In the genomic region with DNA sequence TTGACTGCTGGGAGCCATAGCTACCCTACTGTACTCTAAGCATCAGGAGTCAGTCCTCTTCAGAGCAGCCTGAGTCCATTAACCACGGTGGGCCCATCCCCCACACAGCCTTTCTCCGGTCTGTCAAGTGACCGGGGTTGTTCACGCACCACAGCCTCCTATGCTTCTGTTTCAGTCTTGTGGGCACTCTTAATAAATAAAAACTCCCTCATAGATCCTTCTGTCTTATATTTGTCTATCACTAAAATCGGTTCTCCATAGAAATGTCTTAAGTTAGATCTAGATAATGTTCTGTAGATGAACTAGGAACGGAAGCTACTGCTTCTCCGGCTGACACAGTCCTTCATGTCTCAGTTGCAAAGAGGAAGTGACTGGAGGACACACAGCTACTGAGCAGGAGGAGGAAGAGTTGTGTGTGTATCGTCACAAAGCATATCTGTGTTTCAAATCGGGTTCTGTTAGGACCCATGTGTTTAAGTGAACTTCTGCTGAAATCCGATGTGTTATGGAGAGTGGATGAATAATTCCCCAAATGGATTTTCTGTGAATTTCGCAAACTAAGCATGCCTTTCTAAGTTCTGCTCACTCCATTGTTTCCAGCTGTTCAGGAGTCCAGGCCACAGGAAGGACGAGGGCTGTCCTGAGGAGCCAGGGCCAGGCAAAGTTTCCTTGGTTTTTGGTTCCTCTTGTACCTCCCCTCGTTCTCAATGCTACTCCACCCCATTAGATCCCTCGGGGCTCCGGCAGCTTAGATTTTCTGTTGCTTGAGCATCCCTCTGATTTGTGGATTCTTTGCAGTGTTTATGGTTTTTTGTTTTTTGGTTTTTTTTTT, we compare ENCODE assay signal across 9 mouse cellular contexts.
A peak's percentile ranks its signal among the peaks of the same experiment; 100 is the strongest.
DNase-seq lines count a peak whose midpoint lies in the region; ATAC-seq and TF ChIP-seq lines count a peak whose summit lies in the region.
"Had no signal": no experiment of that assay in that cellular context is flagged by ENCODE, and none has a peak within 500 bp of the region (broad histone marks: within the 10 kb centered on the region; RNA-seq: fewer than 3 reads in every experiment).

No protein-coding gene starts in this region.

- H3K9ac ChIP-seq in hindbrain, embryonic 12.5 days: no peak overlapping the region

- ATAC-seq in hindbrain, embryonic 12.5 days (ENCODE audit: low FRiP score): peak; percentile 56; the same call in 1 of the 2 replicates
- ATAC-seq: Patski had no signal

- H3K27me3 ChIP-seq in hindbrain, embryonic 12.5 days: no peaks in the 10 kb centered on the region
- H3K27me3 ChIP-seq: Patski had no signal

- DNase-seq in layer of hippocampus, adult 2 months (ENCODE audit: low spot score in 2 of 2): no peak
- DNase-seq in layer of hippocampus, postnatal 14 days (ENCODE audit: low spot score in 2 of 2): no peak
- peak; percentile 65 for DNase-seq in embryo, embryonic 11 days
- no peak for DNase-seq in urinary bladder, postnatal 14 days (ENCODE audit: low spot score)
- no peak for DNase-seq in right cerebral cortex, adult 2 months (ENCODE audit: low spot score in 2 of 2)
- DNase-seq in frontal cortex, postnatal 25 days (ENCODE audit: low spot score in 2 of 2): no peak

- H3K4me2 ChIP-seq in hindbrain, embryonic 12.5 days (replicated peaks): no peak overlapping the region

- H3K4me3 ChIP-seq in layer of hippocampus, adult 2 months: no peak overlapping the region
- no peak overlapping the region for H3K4me3 ChIP-seq in hindbrain, embryonic 12.5 days
- H3K4me3 ChIP-seq in macrophage (ENCODE audit: inconsistent target): no peak overlapping the region

- 60% methylated on average over 15 of the region's 15 CpGs for WGBS in hindbrain, embryonic 12.5 days
- 20% methylated on average over 15 of the region's 15 CpGs for WGBS in macrophage (ENCODE audit: missing documents)

- H3K4me1 ChIP-seq in hindbrain, embryonic 12.5 days: peaks cover 35% of the 10 kb centered on the region

- no peaks in the 10 kb centered on the region for H3K36me3 ChIP-seq in hindbrain, embryonic 12.5 days
- H3K36me3 ChIP-seq in macrophage (ENCODE audit: inconsistent target): no peaks in the 10 kb centered on the region

- no peaks in the 10 kb centered on the region for H3K9me3 ChIP-seq in hindbrain, embryonic 12.5 days (replicated peaks)

- no peak for TF ChIP-seq CTCF in layer of hippocampus, adult 2 months (conservative IDR thresholded peaks at IDR 0.05)

- H3K27ac ChIP-seq in layer of hippocampus, adult 2 months: peak overlapping the region; percentile 10; the same call in 1 of the 2 replicates
- peak overlapping the region; percentile 19; the same call in 1 of the 2 replicates for H3K27ac ChIP-seq in hindbrain, embryonic 12.5 days
- peak overlapping the region; percentile 43 for H3K27ac ChIP-seq in macrophage

- H3K79me2 ChIP-seq in macrophage (ENCODE audit: inconsistent target): no peaks in the 10 kb centered on the region
